Mouse (Mus musculus) yolk sac, embryonic 10.5 days (tissue): ENCODE data around the gene Eprs.

Source experiments
- DNase-seq: peaks from one replicate; pipeline ENCODE4 v3.0.0-alpha.2; 2017; ENCODE audit warnings: low spot score

Gene Eprs

DNA sequence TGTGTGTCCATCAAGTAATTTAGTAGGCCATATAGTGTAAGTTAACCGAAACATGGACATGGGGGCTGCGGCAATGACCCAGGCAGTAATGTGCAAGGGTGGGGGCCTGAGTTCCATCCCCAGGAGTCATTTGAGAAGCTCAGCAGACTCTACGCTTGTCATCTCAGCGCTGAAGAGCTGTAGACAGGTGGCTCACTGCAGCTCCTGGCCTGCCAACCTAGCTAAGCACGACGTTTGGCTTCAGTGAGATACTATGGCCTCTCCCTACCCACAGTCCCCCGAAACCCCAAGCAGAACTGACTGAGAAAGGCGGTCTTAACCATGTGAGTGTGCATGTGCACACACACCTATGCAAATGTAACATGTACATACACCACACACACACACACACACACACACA, 88.2 kb downstream of the Eprs start:
- no peak for DNase-seq

DNA sequence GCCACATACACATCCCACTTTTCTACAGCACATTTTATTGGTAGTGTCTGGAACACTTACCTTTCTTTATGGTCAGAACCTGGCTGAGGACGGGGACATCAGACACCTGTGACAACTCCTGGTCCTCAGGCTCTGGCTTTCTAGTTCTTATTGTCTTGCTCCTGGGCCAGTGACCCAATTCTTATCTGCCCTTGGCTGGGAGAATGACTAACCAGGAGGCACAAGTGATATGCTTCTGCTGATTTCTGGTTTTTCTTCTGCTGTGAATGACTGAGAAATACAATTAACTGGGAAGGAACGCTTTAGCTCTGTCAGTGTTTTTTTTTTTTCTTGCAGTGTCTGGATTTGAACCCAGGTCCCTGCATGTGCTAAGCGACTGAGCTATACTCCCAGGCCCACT, 88.7 kb downstream of the Eprs start:
- DNase-seq = no peak

DNA sequence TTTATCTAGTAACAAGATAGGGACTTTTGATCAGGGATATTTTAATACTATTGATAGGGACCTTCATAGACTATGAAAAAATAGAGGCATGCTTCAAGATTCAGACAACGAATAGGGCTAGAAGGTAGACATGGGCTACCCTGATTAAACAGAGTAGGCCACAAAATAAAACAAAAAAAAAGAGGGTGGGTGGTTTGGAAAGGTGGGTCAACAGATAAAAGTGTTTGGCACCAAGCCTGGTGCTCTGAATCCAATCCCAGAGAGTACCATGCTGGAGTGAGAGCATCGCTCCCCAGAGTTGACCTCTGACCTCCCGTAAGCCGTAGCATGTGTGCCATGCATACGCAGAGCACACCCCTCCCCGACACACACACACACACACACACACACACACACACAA, 89.6 kb downstream of the Eprs start:
- DNase-seq = no peak

DNA sequence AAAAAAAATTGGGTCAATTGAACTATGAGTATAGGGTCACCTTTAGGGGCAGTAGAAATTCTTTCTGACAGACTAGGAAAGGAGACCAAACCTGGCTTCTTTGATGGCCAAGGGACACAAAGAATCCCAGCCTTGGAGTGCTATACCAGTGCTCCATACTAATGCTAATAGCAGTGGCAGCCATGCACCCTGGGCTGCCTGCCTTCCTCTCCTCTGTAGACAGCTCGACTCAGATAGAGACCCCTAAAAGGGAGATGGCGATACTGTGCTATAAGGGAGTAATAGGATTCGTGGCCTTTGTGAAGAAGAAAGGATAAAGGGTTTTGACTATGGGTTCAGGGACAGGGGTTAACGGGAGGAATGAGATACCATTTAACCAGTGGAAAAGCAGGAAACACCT, 91.3 kb downstream of the Eprs start:
- DNase-seq = no peak

DNA sequence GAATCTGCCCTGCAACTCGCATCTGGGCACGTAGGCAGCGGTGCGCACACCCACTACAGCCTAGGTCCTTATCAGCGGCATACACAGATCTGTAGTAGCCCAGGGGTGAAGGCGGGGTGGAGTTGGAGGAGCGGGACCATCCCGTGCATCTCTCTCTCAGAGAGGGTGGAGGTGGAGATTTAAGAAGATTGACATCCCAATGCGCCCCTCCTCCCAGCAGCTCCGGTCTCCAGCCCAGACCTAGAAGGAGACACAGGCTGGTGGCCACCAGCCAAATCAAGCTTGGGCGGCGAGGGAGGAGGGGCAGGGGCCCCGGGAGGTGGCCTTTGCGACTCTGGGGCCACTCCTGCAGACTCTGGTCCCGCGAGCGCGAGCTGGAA, 91.7 kb downstream of the Eprs start, which contains the start of gene Slc30a10:
Gene Slc30a10, plus strand, starts transcription at position 274 of the 380 bp plus-strand sequence.
- DNase-seq = peak; percentile 67

DNA sequence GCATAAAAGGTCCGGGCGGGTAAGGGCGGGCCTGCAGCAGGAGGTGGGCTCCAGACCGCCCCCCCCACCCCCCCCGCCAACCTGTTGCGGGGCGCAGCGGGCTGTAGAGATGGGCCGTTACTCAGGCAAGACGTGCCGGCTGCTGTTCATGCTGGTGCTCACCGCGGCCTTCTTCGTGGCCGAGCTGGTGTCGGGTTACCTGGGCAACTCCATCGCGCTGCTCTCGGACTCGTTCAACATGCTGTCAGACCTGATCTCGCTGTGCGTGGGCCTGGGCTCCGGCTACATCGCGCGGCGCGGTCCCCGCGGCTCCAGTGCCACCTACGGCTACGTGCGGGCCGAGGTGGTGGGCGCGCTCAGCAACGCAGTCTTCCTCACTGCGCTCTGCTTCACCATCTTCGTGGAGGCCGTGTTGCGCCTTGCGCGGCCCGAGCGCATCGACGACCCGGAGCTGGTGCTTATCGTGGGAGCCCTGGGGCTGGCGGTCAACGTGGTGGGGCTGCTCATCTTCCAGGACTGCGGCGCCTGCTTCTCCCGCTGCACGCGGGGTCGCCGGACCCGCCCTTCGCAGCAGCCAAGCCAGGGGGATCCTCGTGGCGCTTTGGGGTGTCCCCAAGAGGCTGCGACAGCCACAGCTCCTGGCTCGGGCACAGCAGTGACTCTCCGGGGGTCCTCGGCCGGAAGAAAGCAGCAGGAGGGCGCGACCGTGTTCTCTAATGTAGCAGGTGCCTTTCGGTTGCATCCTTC, 92.3 kb downstream of the Eprs start:
- DNase-seq = no peak

DNA sequence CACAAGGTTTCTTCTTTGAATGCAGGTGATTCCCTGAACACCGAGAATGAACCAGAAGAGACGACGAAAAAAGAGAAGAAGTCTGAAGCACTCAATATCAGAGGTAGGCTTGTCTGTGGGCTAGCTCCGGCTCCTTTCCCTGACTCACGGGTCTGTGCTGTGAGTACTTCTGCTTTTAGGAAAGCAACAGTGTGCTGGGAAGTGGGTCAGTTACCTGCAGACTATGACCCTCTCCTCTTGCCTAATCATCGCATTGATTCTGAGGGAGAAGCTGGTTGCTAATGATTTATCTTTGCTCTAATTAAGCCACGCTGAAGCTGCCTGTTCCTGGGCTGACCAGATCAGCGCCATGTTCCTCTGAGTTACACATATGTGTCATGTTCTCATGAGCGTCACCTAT, 93.5 kb downstream of the Eprs start:
- no peak for DNase-seq

DNA sequence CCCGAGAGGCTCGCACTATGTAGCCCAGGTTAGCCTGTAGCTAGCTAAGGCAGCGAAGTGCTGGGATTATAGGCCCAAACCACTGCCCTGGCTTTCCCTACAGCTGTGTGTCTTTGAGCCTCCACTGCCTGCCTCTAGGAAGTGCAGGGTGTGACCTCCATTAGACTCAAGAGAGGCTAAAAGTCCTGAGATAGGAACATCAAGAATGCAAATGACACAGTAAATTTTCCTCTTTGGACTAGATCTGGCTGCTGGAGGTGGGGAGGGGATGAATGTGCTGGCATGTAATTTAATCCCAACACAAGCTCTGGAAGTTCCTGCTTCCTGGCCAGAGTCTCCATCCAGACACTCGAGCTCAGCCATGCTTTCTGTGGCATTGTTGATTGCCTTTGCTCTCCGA, 97.3 kb downstream of the Eprs start:
- DNase-seq = no peak

DNA sequence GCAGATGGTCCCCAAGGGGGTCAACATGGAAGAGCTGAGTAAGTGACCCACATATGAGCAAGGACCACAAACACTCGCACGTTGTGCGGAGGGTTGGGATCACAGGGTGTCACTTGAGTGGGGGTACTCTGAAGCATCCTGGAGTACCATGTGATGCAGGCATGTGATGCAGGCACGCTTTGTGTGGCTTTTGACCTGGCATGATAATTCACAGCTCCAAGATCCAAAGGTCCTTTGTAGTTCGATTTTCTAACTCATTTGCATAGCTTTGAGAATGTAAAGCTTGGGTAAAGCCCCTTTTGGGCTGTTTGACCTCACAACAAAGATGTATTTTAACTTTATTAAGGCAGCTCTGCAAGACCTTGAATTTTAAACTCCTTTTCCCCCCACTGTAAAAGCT, 100.0 kb downstream of the Eprs start:
- no peak for DNase-seq

DNA sequence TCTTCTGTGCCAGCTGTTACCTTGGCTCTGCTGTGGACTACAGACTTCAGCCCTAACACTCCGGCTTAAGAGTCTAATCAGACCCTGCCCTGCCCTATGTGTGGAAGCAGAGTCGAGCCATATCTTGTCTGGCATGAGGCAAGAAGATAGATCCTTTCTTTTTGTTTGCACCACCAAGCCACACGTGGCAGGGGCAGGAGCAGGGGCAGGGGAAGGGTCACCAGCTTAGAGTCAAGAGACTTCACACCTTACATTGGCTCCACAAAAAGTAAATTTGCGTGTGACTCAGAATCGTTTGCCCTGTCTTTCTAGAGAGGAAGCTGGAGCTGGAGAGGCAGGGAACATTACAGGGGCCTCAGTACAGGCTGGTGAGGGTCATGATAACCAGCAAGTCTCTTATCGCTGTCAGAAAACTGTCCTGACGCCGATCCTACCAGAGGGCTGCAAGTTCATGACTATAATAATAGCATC, 106.7 kb downstream of the Eprs start:
- no peak for DNase-seq

DNA sequence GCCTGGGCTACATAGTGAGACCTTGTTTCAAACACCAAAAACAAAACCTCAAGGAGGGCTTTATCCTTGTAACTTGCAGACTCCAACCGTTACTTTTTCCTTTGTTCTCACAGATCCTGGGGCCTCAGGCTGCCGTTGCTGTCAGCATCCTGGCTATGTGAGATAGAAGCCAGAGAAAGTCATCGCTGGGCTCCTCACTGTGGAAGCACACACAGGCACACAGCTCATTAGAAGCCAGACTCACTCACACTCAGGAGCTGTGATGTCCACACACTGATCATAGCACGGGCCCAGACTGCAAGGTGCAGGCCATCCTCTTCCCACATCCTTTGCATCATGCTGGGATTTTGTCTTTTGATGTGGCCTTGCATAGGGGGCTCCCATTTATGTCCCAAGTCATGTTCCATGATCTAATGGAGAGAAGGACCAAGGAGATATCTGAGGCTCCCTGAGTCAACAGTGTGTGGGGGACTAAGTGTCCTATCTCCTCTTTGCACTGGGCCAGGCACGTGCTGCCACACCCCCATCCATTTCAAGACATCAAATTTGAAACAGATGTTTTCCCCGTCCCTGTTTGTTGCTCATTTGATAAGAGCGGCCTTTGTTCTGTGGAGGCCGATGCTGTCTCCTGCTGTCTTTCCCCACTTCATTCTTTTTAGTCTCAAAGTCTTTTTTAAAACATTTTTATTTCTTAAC, 109.3 kb downstream of the Eprs start:
- DNase-seq = peak; percentile 33

DNA sequence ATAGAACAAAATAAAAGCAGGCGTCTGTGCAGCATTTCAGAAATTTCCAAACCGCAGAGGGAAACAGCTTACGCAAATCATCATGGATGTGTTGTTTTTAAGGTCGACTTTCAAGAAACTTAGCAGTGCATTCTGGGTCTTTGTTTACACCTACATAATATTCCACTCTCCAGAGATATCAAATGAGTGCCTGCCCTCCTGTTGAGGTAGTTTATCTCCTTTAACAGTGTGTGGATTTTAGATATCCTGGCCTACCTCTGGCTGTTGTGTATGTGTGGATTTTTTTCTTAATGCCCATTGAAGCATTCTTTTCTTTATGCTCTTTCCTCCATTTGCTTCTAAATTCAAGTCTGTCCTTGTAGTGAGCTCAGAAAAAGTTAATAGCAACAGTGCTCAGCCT, 109.9 kb downstream of the Eprs start:
- DNase-seq = no peak

DNA sequence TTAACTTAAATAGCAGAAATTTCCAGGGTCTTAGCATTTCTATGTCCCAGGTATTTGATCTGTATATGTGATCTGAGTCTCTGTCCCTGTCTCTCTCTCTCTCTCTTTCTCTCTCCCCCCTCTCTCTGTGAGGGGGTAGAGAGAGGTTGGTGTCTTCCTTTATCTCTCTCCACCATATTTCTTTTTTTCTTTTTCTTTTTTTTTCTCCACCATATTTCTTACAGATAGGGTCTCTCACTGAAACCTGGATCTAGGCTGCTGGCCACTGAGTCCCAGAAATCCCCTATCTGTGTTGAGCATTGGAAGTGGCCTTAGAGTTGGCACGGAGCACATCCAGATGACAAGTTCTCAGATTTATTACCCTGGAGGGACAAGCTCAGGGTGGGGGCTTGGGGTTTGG, 110.6 kb downstream of the Eprs start:
- no peak for DNase-seq
